Mouse (Mus musculus) spleen, postnatal 10 days (tissue): Measurements from ENCODE around the gene Exoc4.

Experiments
- DNase-seq, 2 experiments: peaks; one replicate each; pipeline ENCODE4 v3.0.0; 2021 to 2022; ENCODE audit warnings: low spot score in 2 of 2

Gene Exoc4

DNA sequence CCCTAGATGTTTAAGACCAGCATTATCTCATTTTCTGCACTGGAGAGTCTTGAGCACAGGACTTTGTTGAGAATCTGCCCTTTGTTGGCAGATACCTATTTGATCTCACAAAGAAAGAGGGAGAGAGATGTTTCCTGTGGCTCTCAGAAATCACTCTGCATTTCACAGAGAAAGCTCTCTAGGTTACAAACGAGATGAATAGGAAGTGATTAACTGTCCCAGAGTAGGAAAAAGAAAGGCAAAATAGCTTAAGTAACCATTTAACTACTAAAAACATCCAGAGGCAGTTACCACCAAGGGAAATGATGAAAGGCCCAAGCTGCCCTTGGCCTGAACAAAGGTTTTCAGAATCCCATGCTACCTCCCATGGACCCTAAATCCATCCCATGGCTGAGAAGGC, 754.1 kb downstream of the Exoc4 start:
- DNase-seq = no peak

DNA sequence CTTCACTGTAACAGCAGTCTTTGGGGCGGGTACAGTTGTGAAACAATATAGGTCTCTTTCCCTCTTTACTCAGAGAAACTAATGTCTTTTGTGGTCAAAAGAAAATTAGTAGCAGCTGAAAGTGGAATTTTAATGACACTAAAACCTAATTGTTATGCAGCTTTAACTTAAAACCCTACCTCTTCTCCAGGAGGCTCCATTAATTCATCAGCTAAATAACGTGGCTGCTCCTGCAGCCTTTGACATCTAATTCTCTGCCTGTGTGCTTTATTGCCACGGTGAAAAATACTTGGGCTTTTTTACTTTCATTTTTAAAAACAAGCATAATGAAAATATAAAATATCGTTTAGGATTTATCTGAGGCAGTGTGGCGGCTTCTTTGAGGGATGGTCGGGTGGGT, 764.6 kb downstream of the Exoc4 start:
- no peak for DNase-seq
